Mouse (Mus musculus) testis, postnatal 14 days (tissue): ENCODE measurements around the gene Mapk8ip3.

Experiments
- DNase-seq: peaks from one replicate; pipeline ENCODE4 v3.0.0; 2021; ENCODE audit warnings: low spot score

Gene Mapk8ip3

GRCm38 (mm10) chr17:24849733-24850064 lies 87.1 kb downstream of the Mapk8ip3 start:
- no peak for DNase-seq

GRCm38 (mm10) chr17:24848600-24849031 lies 88.2 kb downstream of the Mapk8ip3 start:
- no peak for DNase-seq

GRCm38 (mm10) chr17:24847386-24847785 lies 89.4 kb downstream of the Mapk8ip3 start:
- no peak for DNase-seq

- no peak for DNase-seq
Measured at GRCm38 (mm10) chr17:24844525-24844924, 92.3 kb downstream of the Mapk8ip3 start.

- DNase-seq: no peak
Measured at GRCm38 (mm10) chr17:24842631-24843030, 94.1 kb downstream of the Mapk8ip3 start.
